Mouse (Mus musculus) common myeloid progenitor, adult 5-6 weeks (primary cell): Measurements from ENCODE around the gene Hoxa9. TPM values are rescaled to one million over a fixed set of nuclear protein-coding genes. Genes with fewer than 3 reads are reported as not detected.

Experiments used
- ATAC-seq: replicated peaks from 2 replicates; pipeline ENCODE4 v1.8.0; 2016; ENCODE audit warnings: low read depth, mild to moderate bottlenecking, moderate TSS enrichment, inconsistent platforms; ENCODE audit not compliant: poor library complexity, severe bottlenecking
- total RNA-seq: library from RNA; stranded (forward); fragments of 200-1000, 187-1606 nt; gene quantifications from 2 replicates; pipeline ENCODE4 v1.2.3, GENCODE M21; 2017

The Hoxa9 gene
- total RNA-seq, result 46.4 and 56.2 TPM in 2 replicates

DNA sequence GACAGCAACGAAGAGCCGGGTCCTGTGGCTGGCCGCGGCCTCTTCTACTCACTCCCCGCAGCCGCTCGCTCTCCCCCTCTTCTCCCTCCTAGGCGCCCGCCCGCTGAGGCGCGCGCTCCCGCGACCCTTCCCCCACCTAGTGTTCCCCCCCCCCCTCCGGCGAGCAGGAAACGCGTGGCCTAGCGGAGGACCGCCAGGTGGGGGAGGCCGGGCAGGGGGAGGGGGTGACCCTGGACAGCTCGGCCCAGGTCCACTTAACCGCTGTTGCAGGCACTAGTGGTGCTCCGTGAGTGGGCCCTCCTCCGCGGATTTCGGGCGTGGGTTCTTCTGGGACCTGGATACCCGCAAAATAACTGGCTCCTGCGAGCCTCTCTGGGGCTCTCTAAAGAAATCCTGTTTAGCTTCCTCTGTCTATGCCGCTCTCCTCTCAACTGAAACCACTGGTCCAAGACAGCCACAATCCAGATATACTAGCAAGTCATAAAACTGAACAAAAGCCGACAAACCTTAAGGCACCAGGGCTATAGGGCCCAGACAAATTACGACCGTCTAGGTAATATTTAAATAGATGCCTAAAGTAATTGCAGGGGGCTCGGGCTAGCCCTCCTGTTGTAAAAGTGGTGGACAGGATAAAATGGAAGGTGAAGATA is at the start of gene Hoxa9:
Hoxa9 (minus strand) TSS at position 574 of the 650 bp plus-strand sequence.
- ATAC-seq, result no peak

DNA sequence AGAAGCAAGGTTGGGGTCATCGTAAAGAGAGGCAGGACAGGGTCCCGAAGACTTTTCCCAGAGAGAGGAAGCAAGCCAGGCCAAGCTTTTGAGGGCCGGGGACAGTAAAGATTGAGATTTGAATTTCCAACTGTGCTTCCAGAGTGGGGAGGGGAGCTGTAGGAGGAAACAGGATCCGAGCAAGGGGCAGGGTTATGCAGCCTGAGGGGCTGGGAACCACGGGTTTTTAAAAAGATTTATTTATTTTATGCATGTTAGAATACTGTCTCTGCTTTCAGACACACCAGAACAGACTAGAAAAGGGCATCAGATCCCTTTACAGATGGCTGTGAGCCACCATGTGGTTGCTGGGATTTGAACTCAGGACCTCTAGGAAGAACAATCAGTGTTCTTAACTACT is 46.0 kb upstream of the Hoxa9 start:
- no peak for ATAC-seq

- ATAC-seq, result no peak
These were observed 45.5 kb upstream of the Hoxa9 start for GRCm38 (mm10) chr6:52276382-52276781.

DNA sequence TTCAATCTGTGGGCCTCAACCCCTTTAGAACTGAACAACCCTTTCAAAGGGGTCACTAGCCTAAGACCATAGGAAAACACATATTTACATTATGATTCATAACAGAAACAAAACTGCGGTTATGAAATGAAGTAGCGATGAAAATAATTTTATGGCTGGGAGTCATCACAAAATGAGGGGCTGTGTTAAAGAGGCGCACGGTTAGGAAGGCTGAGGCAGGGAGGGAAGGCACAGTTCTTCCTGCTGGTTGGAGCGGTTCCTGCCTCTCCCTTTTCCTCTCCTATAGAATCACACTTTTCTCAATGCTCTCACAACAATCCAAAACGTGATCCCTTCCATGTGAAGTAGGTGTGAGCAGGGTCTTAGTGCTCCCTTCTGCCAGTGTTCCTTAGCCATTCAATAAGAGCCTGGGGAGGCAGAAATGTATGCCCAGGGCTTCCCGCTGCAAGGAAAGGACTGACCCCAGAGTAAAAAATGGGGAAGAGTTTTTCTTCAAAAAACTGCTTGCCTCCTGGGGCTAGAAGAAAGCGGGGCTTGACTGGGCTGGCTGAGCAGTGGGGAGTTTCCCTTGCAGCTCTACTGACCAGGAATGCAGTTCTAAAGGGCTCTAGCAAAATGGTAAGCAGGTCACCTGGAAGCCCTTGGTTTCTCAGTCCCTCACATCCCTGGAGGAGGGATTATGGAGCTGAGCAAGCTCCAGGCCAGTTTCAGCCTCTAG is 44.8 kb upstream of the Hoxa9 start:
- no peak for ATAC-seq

DNA sequence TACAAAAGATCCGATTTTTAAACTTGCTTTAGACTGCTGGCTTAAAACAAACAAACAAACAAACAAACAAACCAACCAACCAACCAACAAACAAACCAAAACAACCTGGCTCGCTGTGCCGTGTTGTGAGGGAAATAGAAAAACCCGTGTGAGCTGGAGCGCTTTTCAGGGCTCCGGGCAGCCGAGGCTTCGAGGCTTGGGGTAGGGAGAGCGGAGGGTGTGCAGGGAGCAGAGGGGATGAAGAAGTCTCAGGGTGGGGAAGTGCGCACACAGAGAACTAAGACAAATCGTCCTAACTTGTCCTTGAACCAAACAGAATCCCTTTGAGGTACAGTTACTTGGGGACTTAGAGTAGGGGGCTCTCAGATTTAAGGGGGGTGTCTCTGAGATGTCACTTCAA is 43.7 kb upstream of the Hoxa9 start:
- ATAC-seq, result no peak

GRCm38 (mm10) chr6:52273656-52274280 is 42.9 kb upstream of the Hoxa9 start:
- 0 out of 2 replicates have a peak, but pooled peaks have one; percentile 13 for ATAC-seq

DNA sequence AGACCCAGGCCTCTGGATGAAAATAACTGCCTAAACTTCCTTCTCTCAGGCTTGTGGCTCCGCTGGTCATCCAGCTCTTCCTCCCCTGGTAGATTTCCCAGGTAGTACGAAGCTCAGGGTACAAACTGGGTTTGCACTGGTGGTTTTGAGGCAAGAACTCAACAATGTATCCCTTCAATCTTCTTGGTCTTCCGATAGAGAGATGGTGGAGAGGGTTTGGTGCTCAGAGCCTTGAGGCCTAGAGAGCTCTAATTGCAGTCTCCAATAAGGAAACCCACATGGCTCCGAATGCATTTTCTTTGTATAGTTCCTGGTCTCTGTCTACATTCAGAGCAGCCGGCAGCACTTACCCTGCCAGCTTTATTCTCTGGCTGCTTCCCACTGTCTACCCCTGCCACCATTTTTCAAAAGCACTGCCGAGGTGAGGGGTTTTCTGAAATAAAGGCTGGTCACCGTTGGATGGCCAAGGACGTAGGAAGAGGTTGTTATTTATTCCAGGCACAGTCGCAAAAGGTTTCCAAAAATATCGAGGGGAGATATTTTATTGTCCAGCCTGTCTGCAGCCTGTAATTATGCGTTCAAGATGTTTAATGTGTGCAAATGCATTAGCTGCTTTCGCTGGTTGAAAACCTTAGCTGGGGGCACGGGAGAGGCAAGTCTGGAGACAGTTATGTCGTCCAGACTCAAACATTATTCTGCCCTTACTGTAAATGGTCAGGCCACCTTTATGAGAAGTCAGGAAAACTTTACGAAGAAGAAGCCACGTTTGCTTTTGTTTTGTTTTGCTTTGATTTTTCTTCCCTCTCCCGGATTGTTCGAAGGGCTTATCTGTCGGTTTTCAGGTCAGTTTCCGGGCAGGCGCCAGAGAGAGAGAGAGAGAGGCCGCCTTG is 42.1 kb upstream of the Hoxa9 start:
- no peak for ATAC-seq

GRCm38 (mm10) chr6:52270494-52271480 is 39.9 kb upstream of the Hoxa9 start:
- ATAC-seq, result peak; percentile 77

DNA sequence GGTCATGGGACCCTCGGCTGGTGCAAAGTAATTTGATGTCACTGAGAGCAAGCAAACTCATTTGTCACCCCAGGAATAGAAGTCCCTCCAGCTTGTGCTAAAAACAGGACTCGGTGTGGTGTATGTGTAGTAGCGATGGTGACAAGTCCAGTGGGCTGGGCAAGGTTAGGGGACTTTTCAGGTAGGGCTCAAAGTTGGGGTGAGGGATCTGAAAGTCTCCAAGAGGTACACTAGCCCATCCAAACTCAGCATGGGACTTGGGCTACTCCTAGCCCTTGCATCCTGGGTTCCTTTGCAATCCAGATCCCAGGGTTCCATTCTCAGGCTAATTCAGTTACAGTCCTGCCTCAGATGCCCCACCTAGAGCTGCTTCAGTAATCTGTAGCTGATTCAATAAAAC is 37.9 kb upstream of the Hoxa9 start:
- ATAC-seq, result no peak

DNA sequence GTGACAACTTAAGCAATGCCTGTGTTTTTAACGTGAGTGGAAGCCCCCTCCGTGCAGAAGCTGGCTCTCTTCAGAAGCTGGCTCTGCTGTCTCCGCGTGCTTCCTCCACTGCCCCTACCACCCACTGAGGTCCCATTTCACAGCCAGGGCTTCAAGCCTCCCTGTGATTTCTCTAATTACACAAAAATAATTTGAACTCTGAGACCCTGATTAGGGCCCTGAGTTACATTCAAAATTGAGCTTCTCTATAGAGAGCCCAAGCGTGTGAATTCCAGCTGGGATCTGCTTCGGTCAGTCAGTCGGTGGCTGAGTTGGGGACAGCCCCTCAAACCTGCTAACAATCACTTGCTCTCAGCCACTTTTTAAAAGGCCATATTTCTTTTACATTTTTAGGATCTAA is 37.5 kb upstream of the Hoxa9 start:
- no peak for ATAC-seq

GRCm38 (mm10) chr6:52267691-52268090 is 36.8 kb upstream of the Hoxa9 start:
- ATAC-seq, result no peak

- ATAC-seq, result no peak
These were observed 36.3 kb upstream of the Hoxa9 start for GRCm38 (mm10) chr6:52267221-52267620.

GRCm38 (mm10) chr6:52266666-52266985 is 35.7 kb upstream of the Hoxa9 start:
- ATAC-seq, result no peak

GRCm38 (mm10) chr6:52265913-52266665 is 35.2 kb upstream of the Hoxa9 start:
- no peak for ATAC-seq

DNA sequence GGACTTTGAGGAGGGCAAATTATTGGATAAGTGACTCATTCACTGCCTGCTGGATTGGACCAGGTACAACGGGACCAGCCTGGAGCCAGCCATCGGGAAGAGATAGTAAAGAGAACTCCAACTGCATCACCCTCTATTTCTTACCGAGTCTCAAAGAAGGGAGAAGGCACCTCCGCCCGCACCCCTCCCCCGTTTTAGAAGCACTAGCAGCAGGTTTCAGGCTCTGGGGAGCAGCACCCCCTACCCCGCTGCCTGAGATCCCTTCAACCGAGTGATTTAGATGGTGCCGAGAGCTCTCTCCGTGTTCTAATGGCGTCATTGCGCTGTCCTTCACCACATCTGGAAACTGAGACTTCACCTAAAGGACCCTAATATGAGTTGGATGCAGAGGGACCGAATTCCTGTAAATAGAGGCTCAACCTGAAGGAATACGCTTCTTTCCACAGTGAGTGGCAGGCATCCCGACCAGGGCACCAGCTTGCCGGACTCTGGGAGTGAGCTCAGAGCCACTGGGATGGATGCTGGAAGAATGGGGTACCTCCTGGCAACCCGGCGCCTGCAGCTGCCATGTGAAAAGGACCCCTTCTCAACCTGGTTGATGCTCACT is 34.5 kb upstream of the Hoxa9 start:
- no peak for ATAC-seq

- ATAC-seq, result no peak
These were observed 33.4 kb upstream of the Hoxa9 start for GRCm38 (mm10) chr6:52264106-52264790.

DNA sequence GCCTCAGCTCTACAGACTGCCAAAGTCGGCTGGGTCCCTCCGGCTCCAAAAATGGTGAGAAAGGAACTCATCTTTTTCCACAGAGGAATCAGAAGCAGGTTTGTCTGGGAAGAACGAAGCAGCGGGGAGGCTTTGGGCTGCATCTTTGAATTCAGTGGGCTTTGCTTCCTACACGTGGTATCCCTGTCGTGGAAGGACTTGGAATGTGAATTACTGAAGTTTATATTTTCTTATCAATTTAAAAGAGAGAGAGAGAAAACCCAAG is 32.4 kb upstream of the Hoxa9 start:
- no peak for ATAC-seq
